23 mouse cellular contexts compared by ENCODE assay signal in genomic region chr11:100749469-100749868, GRCm38 (mm10). TPM values are rescaled to one million over a fixed set of nuclear protein-coding genes. Genes with fewer than 3 reads are reported as not detected.
DNase-seq lines count a peak whose midpoint lies in the region; TF ChIP-seq lines count a peak whose summit lies in the region.
"Had no signal": no experiment of that assay in that cellular context is flagged by ENCODE, and none has a peak within 500 bp of the region (broad histone marks: within the 10 kb centered on the region; RNA-seq: fewer than 3 reads in every experiment).

No protein-coding gene starts in this region.

- H3K27ac ChIP-seq in left cerebral cortex, adult 2 months: peak overlapping the region; percentile 68
- H3K27ac ChIP-seq: forebrain, embryonic 12.5 days; limb, embryonic 15.5 days; liver, embryonic 15.5 days; midbrain, embryonic 15.5 days had no signal

- H3K4me3 ChIP-seq in left cerebral cortex, adult 2 months: no peak overlapping the region
- H3K4me3 ChIP-seq: forebrain, embryonic 12.5 days; limb, embryonic 15.5 days; liver, embryonic 15.5 days; midbrain, embryonic 15.5 days; myocyte had no signal

- peak; percentile 38 for DNase-seq in adrenal gland, postnatal 14 days
- no peak for DNase-seq in adrenal gland, adult 8-10 months
- DNase-seq in left cerebral cortex, adult 2 months (ENCODE audit: extremely low spot score in 1 of 2, low spot score in 2 of 2): peak; percentile 43 to 59
- no peak for DNase-seq in left cerebral cortex, adult 9 months (ENCODE audit: low spot score in 2 of 2)
- peak; percentile 58 for DNase-seq in ES-CJ7 (ENCODE audit: low read depth, low spot score)
- DNase-seq in left cerebral cortex, postnatal 36 days (ENCODE audit: low spot score in 2 of 2): peak; percentile 60 to 73
- DNase-seq in heart, adult 11 months: no peak
- no peak for DNase-seq in gastrocnemius, postnatal 25 days
- DNase-seq: adrenal gland, postnatal 10 days; cerebellum, adult 8-10 months; heart, postnatal 10 days; kidney, adult 9 months; kidney, postnatal 25 days; thymus, postnatal 36 days had no signal

- intact Hi-C loops in left cerebral cortex, adult 2 months (cut with DNase I): no loop called here
- intact Hi-C loops in left cerebral cortex, postnatal 36 days (cut with DNase I): no loop called here

- no peak for TF ChIP-seq CTCF in left cerebral cortex, adult 2 months (IDR thresholded peaks at IDR 0.05)

RNA-seq across cellular contexts. Expression of gene Kcnh4, which starts 10.3 kb away (rescaled TPM):
- total RNA-seq in adrenal gland, postnatal 14 days (2021): 0.11 and 0.15 TPM in 2 replicates
- under 1 TPM; 0.15 to 0.31 (median 0.23) TPM for total RNA-seq in adrenal gland, adult 8-10 months (2022)
- total RNA-seq in left cerebral cortex, adult 2 months (2021): 10 to 100 TPM; 17.2 to 18.4 TPM
- total RNA-seq in left cerebral cortex, postnatal 36 days (2021): 10 to 100 TPM; 12.6 to 19.1 TPM
- total RNA-seq in gastrocnemius, postnatal 25 days (2021): not detected
- total RNA-seq: heart, postnatal 10 days; megakaryocyte progenitor cell, adult 5-6 weeks had no signal

RNA-seq across cellular contexts. Expression of gene Rab5c, which starts 11.5 kb away (rescaled TPM):
- 170 and 175 TPM in 2 replicates for total RNA-seq in adrenal gland, postnatal 14 days (2021)
- total RNA-seq in adrenal gland, adult 8-10 months (2022): 100 to 1,000 TPM; 183 to 210 (median 190) TPM
- 100 to 1,000 TPM; 139 to 142 TPM for total RNA-seq in left cerebral cortex, adult 2 months (2021)
- total RNA-seq in left cerebral cortex, postnatal 36 days (2021): 100 to 1,000 TPM; 138 to 156 TPM
- total RNA-seq in gastrocnemius, postnatal 25 days (2021): 10 to 100 TPM; 40.4 to 43.1 TPM

RNA-seq across cellular contexts. Expression of gene Hcrt, which starts 13.3 kb away (rescaled TPM):
- total RNA-seq in adrenal gland, postnatal 14 days (2021): not detected in 2 replicates
- total RNA-seq in adrenal gland, adult 8-10 months (2022): not detected
- total RNA-seq in left cerebral cortex, adult 2 months (2021): not detected
- under 1 TPM; 0.59 to 0.77 TPM for total RNA-seq in left cerebral cortex, postnatal 36 days (2021)
- total RNA-seq in gastrocnemius, postnatal 25 days (2021): not detected
- total RNA-seq: adrenal gland, postnatal 10 days; gastrocnemius, postnatal 4 days; heart, postnatal 10 days; layer of hippocampus, adult 8-10 months; left cerebral cortex, adult 8-10 months; megakaryocyte progenitor cell, adult 5-6 weeks had no signal

RNA-seq across cellular contexts. Expression of gene Ghdc, which starts 21.3 kb away (rescaled TPM):
- total RNA-seq in adrenal gland, postnatal 14 days (2021): 19.7 and 19.9 TPM in 2 replicates
- 10 to 100 TPM; 23.1 to 26.4 (median 24.7) TPM for total RNA-seq in adrenal gland, adult 8-10 months (2022)
- total RNA-seq in left cerebral cortex, adult 2 months (2021): 1 to 10 TPM; 7.3 TPM
- total RNA-seq in left cerebral cortex, postnatal 36 days (2021): 1 to 10 TPM; 6.6 to 8.0 TPM
- total RNA-seq in gastrocnemius, postnatal 25 days (2021): 1 to 10 TPM; 4.8 to 4.9 TPM

RNA-seq across cellular contexts. Expression of gene Hspb9, which starts 35.8 kb away (rescaled TPM):
- not detected in 2 replicates for total RNA-seq in adrenal gland, postnatal 14 days (2021)
- total RNA-seq in adrenal gland, adult 8-10 months (2022): under 1 TPM in 1 of 4 experiments, not detected in 3; 0.59 TPM
- not detected for total RNA-seq in left cerebral cortex, adult 2 months (2021)
- not detected for total RNA-seq in left cerebral cortex, postnatal 36 days (2021)
- not detected for total RNA-seq in gastrocnemius, postnatal 25 days (2021)
- total RNA-seq: gastrocnemius, postnatal 4 days; heart, postnatal 10 days; layer of hippocampus, adult 8-10 months; left cerebral cortex, adult 8-10 months had no signal

Comparison
In these comparisons a context has a peak if more than half of its experiments do, and no peak if none do; other contexts are left out.
1. DNase-seq: peak in adrenal gland, postnatal 14 days (single experiment), left cerebral cortex, adult 2 months (2 of 2), ES-CJ7 (single experiment) and left cerebral cortex, postnatal 36 days (2 of 2); none in adrenal gland, adult 8-10 months (single experiment), left cerebral cortex, adult 9 months (0 of 2), heart, adult 11 months (single experiment) and gastrocnemius, postnatal 25 days (single experiment).
2. RNA of gene Kcnh4, which starts 10.3 kb away (total RNA-seq): 12.6 to 19.1 TPM in left cerebral cortex, postnatal 36 days and 17.2 to 18.4 TPM in left cerebral cortex, adult 2 months; 0.15 to 0.31 TPM in adrenal gland, adult 8-10 months, 0.11 to 0.15 TPM in adrenal gland, postnatal 14 days and not detected in gastrocnemius, postnatal 25 days; every median in the first group is over 10 times any median in the second.